Mouse (Mus musculus): Measurements from ENCODE around the gene Fam198b.

Gene Fam198b

DNA sequence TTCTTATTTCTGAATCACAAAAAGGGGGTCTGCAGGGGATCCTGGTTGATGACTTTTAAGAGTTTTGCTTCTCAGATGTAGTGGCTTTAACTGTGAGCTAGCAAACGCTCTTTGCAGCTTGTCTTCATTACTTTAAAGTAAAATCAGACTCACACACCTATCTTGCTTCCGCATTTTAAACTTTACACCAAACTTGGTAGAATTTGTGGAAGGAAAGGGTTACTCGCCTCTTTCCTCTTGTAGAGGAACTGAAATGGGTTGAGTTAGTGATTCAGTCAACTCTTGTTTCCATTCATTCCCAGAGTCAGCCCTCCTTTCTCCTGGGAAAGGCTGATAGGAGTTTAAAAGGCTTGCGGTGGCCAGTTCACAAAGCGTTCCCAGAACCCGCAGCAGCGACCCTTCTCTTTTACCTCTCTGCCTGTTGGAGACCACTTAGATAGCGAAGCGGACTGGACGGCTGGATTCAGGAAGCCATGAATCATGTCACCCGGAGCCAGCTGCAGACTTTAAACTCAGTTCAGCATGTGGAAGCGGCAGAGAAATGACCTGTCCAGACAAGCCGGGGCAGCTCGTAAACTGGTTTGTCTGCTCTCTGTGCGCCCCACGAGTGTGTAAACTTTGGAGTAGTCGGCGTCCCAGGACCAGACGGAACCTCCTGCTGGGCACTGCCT is 1.5 kb downstream of the Fam198b start:
- peak; percentile 96 for DNase-seq

DNA sequence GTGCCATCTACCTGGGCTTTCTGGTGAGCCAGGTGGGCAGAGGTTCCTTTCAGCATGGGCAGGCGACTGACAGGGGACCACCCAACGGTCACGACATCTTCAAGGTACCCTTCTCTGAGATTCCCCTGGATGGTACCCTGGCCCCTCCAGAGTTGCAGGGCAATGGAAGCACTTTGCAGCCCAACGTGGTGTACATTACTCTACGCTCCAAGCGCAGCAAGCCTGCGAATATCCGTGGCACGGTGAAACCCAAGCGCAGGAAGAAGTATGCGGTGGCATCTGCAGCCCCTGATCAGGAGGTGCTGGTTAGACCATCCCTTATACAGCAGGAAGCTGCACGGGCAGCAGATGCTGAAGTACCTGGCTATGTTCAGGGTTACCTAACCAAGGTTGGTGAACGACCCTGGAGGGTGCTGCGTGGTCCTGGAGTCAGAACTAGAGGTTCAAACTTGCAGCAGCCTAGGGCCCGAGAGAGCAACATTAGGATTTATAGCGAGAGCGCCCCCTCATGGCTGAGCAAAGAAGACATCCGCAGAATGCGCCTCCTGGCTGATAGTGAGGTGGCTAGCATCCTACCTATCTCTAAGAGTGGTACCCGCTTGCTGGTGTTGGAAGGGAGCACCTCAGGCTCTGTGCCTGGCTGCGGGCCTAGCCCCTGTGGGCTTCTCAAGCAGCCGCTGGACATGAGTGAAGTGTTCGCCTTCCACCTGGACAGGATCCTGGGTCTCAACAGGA is 2.2 kb downstream of the Fam198b start:
- DNase-seq, result peak; percentile 98

DNA sequence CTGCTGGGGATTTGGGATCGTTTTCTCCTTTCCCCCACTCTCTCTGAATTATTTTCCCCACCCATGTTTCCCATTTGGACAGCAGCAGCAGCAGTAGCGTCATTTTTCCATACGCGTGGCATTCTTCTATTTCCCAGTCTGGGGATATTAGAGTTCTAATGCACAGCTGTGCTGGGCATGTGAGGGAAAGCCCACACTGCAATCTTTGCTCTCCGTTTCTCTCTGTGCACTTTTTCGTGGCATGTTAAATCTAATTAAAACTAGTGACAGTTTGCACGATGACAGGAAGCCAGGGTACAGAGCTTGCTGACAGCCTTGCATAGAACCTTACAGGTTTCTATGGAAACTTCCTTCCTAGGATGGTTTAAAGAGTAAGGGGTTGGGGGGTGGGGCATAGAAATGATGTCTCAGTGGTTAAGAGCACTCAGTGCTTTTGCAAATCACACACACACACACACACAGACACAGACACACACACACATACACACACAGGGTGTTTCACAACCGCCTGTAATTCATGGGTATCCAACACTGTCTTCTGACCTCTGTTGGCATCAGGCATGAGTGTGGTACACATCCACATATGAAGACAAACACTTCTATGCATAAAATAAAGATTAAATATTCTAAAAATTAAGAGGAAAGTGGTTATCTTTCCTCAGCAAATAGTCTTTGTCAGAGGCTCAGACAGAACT is 3.0 kb downstream of the Fam198b start:
- peak; percentile 81 for DNase-seq

DNA sequence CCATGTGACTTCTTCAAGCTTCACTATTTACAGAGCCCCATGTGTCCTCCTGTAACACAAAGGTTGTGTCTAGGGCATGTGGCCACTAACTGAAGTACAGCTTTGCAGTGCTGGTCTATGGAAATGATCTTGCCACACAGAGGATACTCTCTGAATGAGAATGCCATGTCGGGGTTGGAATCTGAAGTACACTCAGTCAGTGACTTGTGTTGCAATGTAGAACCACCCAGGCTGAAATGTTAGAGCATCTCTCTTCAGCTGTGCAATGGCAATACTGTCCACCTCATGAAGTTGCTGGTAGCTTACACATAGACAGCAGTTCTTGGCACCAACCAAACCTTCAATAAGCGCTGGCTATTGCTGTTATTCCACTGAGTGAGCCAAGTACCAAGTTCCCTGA is 3.6 kb downstream of the Fam198b start:
- DNase-seq, result peak; percentile 82

DNA sequence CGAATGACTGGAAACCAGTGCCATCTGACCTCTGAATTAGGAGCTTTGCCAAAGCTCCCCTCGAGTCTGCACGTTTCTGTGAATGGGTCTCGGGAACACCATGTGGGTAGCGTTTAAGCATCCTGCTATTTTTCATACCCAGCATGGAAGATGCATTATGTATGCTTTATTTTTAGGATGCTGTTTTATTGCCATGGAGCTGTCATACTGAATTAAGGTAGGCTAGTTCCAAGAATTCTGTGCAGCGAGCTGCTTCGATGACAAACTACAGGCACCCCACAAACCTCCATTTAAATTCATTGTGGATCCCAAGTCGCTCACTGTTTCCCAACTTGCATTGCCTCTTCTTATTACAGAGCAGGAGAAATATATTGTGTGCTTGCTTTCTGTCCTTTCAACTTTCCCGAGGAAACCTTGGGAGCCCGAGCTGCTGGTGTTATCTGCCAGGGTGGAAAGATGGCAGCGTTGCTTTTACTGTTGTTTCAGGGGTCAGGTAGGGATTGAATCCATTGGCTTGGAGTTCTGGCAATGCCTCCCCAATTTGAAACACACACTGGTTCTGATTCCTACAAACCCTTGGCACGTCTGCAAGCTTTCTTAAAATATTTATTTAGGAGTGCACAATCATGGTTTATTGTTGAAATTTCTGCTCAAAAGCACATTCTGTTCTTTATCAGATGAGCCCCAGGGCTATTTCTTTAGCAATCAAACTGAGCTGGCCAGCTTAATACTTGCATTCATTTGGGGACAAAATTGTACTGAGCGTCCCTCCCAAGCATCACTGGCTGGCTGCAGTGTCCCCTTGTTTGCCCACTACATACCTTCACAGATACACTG is 13.4 kb downstream of the Fam198b start:
- DNase-seq, result peak; percentile 95

DNA sequence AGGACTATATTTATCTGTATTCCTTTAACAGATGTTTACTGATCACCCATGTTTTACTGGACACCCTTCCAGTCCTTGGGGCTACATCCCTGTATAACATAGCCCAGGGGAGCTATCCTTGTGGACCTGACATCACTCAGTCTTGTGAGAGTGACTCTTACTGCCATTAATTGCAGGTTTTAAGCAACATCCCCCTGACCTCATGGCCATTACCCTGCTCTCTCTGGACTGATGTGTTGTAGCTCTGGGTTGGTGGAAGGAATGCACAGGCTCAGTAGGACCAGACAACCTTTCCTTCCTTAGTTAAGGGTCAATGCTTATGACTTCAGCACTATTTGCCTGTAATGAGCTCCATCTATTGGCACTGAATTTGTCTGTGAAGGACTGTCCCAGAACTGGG is 14.2 kb downstream of the Fam198b start:
- peak; percentile 78 for DNase-seq

DNA sequence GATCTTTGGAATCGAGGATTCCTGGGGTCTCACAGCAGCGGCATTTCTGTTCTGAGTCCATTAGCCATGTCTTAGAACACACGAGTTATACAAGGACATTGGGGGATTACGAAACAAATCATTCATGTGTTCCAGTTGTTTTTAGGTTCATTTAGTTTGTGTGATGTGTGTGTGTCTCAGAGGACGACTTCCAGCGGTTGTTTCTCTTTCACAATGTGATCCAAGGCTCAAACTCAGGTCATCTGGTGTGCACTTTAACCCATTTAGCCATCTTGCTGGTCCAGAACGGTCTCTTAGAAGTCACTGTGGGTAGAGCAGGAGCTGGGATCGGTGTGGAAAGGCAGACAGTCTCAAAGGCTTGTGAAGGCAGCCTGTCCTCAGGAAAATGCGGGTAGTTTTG is 15.6 kb downstream of the Fam198b start:
- DNase-seq, result peak; percentile 89

DNA sequence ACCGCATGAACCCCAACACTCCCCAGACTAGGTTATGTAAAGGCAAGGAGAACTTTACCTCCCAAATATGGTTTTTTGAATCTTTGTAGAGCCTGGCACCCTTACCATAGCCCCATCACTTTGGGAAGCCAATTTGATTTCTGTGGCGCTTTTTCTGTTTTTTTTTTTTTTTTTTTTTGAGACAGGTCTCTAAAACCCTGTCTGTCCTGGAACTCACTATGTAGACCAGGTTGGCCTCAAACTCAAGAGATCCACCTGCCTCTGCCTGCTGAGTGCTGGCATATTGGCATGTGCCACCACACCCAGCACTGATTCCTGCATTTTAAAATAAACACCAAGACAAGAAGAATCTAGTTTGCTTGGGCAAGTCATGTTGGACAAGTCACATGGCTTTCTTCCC is 16.2 kb downstream of the Fam198b start:
- peak; percentile 63 for DNase-seq

DNA sequence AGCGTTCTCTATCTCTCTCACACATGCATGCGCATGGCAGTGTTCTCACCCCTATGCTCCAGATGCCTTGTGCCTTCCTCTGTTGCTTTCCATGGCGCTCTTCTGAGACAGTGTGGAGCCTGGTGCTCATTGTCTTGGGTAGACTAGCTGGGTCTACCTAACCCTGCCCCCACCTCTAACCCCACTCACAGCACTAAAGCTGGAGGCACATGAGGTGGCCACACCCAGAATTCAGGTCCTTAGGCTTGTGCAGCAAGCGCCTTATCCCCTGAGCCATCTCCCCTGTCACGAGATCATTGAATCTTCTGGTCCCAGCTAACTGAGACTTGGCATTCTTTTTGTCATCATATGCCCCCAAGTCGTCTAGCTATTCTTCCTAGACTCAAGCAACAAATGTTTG is 17.0 kb downstream of the Fam198b start:
- peak; percentile 85 for DNase-seq

DNA sequence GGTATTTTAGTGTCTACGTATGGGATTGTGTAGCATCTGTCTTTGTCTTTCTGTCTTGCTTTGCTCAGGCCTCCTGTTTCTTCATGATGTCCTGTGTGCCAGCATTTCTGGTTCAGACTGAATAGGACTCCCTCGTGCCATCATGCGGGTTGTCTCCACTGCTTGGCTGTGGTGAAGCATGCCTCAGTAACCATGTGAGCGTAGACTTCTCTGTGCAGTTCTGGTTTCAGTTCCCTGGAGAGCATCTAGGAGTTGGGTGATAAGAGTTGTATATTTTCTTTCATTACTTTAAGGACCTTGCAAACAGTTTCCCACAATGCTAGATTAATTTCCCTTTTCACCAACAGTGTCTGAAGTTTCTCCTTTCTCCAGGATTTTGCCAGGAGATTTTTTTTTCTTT is 17.4 kb downstream of the Fam198b start:
- DNase-seq, result peak; percentile 79

DNA sequence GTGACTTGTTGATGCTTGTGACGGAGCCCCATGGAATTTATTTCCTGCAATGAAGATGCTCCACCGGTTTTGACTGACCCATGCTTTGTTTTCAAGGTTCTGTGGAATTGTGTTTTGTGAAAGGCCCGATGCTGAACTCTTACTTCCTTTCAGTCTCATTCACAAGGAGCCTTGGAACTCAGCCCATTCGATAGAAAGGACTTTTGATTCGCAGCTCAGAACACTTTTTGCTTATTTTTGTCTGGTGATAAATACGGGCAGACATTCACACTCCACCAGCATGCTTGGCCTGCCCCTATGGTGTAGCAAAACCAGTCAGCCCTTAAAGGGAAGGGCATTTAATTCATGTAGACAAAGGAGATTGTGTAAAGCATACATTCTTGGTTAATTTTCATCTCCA is 19.5 kb downstream of the Fam198b start:
- DNase-seq, result peak; percentile 91

DNA sequence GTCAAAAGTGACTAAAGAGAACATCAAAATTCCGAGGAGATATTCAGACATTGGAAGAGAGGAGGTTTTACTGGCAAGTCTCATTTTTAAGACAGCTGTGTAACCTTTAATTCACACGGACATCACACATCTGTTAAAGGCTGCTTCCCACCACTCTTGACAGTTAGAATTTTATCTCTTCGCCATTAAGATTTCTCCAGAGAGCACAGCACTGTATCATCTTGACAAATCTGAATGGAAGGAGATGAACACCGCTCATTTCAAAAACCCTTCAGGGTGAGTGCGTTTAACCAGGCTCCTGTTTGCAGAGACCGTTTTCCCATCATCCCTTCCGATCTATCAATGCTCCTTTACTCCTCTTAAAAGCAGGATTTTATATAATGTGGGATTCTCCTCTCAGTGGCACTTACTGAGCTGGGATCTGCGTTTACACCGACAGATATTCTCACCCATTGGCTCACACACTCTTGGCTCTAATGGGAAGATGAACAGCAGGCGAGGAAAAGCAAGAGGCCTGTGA is 20.0 kb downstream of the Fam198b start:
- peak; percentile 64 for DNase-seq

DNA sequence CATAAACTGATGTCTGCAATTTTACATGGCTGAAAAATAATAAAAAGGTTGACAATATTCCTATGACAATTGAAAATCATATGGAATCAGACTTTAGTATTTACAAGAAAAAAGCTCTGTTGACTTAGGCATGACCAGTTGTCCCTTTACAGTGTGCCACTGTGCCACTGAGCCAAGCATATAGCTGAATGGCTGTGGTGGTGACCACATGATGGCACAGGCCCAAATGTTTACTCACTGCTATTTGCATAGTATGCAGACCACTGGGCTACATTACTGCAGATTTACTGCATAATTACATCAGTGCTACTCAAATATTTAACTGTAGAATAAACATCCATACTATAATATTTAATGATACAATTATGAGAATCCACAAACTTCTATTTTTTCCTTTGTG is 21.1 kb downstream of the Fam198b start:
- DNase-seq, result peak; percentile 18

DNA sequence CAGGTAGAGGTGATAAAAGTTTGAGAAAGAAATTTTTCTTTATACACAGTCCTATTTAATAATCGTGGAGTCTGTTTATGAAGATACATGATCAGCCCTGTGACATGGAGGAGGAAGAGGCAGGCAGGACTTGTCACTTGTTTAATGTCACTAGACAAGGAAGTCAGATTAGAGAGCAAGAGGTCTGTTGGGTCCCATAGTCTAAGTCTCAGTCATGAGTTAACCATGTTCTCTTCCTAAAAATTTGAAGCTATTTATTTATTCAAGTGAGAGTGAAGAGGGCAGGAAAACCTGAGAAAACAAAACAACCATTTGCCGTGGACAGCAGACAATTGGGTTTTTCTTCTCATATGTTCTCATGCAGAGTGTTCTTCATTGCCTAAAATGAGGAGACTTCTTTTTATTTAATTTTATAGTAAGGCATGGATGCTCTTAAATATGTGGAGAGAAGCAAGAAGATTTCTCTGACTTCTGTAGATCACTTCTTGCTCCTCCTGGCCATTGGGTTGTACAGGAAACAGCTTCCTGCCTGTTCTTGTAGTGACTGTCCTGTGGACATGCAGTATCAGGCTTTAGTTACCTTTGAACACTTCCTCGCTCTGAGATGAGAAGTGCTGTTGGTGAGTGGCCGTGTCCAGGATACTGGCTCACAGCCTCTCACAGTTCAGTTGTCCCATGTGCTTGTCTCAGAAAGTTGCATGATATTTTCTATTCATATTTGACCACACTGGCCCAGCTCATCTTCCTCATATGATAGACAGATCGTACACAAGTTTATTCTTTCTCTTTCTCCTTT is 22.1 kb downstream of the Fam198b start:
- peak; percentile 88 for DNase-seq

DNA sequence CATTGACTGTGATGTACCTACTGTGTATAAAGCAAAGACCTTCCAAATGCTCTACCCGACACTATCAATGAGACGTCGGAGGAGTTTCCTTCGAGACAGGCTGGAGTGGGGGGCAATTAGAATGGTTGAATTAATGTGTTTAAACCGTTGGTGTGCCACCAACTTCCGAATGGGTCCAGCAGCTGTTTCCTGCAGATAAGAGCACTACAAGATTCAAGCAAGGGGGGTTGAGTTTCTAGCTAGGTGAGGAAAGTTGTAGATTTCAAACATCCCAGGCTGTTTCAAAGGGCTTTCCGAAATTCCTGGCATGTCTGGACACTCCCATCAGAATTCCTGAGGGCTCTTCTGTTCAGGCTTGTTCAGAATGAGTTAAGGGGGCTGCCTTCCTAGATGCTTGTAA is 22.9 kb downstream of the Fam198b start:
- peak; percentile 91 for DNase-seq

DNA sequence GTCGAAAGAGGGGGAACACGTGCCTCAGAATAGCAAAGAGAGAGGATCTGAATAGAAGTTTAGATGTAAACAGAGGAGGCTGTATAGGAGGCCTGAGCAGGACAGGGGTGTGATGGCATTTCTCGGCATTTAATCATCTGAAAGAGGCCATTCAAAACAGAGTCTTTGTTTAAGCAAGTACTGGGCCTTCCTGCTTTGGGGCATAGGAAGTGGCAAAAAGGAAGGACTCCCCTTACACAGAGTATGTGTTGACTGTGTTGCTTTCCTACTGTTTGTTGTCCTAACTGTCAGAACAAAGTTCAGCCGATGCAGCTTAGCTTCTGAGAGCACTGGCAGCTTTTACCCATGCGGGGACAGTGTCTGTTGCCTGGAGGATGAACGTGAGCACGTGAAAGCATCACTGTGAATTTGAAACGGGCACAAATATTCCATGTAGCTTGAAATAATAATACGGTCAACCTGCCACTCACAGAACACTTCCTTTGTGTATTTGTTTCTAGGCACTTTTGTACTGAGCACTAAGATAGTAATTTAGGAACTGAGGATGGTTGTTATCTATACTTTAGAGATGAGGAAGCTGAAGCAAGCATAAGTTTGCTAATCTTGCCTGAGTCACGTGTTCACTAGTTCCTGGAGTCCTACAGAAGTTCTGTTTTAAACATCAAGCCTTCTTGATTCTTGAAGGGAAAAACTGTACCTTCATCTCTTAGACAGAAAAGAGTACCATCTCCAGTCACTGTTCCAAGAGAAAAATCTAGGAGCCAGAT is 26.2 kb downstream of the Fam198b start:
- DNase-seq, result peak; percentile 66

DNA sequence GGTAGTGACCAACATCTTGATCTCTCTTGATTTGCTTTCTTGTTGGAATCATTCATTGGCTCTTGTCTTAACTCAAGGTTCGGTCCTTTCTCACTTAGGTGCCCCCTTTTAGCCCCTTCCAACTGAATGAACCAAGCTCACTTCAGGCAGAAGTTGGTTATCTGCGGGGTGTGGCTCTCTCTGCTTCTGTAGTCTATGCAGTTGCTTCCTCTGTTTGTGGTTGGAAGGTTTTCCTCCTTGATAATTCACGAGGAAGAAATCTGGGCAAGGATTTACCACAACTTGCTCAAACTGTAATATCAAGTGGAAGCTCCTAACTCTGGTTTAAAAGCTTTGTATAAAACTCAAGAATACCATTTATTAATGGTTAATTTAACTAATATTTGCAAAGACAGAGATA is 26.8 kb downstream of the Fam198b start:
- DNase-seq, result peak; percentile 60

DNA sequence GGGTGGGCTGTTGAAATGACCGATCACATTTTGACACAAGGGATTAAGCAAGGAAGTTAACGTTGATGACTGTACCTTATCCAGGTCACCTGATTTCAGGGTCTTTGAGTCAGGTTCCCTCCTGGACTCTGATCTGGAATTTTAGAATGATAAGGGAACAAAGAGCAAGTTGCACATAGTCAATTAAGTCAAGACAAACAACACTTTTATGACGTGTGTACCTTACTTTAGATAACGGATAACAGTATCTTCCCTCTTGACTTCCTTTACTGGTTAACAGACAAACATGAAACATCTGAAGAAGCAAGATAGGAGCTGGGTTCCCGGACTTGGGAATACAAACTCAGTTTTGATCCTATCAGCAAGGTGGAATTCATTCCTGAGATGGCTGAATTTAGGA is 29.7 kb downstream of the Fam198b start:
- DNase-seq, result no peak

DNA sequence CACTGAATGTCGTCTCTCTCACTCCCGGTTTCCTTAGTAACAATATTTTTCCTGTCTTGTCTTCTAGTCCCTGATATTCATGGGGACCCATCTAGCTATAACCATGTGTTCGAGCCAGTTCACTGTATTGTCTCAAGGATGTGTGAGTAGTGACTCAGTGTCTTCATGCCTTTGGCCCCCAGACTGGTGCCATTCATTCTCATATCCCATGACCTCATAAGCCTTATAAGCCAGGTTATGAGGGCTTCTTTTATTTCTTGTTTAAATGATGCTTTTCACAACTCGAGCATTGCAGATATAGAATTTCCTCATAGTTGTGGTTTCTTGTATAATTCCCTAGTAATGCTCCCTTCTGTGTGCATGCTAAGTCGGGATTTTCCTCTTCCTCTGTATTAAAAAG is 31.9 kb downstream of the Fam198b start:
- DNase-seq, result no peak

DNA sequence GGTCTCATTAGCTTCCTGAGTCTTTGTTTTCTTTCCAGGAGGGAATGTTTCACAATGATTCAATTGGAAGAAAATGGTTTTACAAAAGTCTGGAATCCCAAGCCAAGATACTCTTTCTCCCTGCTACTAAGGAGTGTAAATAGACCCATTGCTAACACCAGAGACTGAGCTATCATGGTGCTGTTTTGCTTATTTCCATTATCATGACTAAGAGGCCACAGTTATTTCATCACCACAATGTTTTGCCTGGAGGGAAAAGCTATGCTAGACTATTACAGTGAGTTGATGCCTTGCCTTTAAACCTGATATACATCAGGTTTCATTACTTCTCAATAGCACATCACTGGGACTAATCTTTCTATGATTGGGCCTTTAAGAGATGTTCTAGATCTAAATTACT is 34.4 kb downstream of the Fam198b start:
- DNase-seq, result no peak

Data from heart, adult 11 months (tissue).